Mouse (Mus musculus): ENCODE measurements around the gene Cbfa2t2. TPM values are rescaled to one million over a fixed set of nuclear protein-coding genes. Genes with fewer than 3 reads are reported as not detected.

The Cbfa2t2 gene
- polyA plus RNA-seq, 1 experiment from 2014 or later = 48.8 TPM

GRCm38 (mm10) chr2:154558264-154559039, 122.2 kb downstream of the Cbfa2t2 start, which contains the start of gene Necab3:
Gene Necab3, minus strand, starts transcription at chr2:154558890.
- H3K9ac ChIP-seq (replicated peaks; ENCODE audit: low read depth, low read length) = peak within 1 kb of the TSS; percentile 61
- peak within 1 kb of the TSS; percentile 68 for H3K4me2 ChIP-seq (ENCODE audit: low read depth, low read length)
- H3K36me3 ChIP-seq (ENCODE audit: control insufficient read depth, insufficient read depth, low read length) = no peaks in the 10 kb centered on the region
- peak; percentile 83 for ATAC-seq (ENCODE audit: low read depth)
- no peak within 1 kb of the TSS for H3K27ac ChIP-seq (ENCODE audit: low read depth, low read length)
- no peaks in the 10 kb centered on the region for H3K9me3 ChIP-seq (ENCODE audit: control insufficient read depth, low read length)
- WGBS = 3% methylated on average over 27 of the region's 34 CpGs
- peaks cover 15% of the 10 kb centered on the region; the same call in 1 of the 2 replicates for H3K4me1 ChIP-seq (ENCODE audit: control insufficient read depth, insufficient read depth, low read length)
- peak within 1 kb of the TSS; percentile 33 for H3K4me3 ChIP-seq (ENCODE audit: low read depth, low read length)
- H3K27me3 ChIP-seq (ENCODE audit: control insufficient read depth, insufficient read depth, low read length) = no peaks in the 10 kb centered on the region

- Histone ChIP-seq H3K27me3 (ENCODE audit: control insufficient read depth, insufficient read depth, low read length) (no peaks in the 10 kb centered on the region), H3K4me2 (ENCODE audit: low read depth, low read length) (no peak overlapping the region), H3K4me1 (ENCODE audit: control insufficient read depth, insufficient read depth, low read length) (peaks cover 13% of the 10 kb centered on the region; the same call in 1 of the 2 replicates), H3K27ac (ENCODE audit: low read depth, low read length) (no peak overlapping the region), H3K9me3 (ENCODE audit: control insufficient read depth, low read length) (no peaks in the 10 kb centered on the region), H3K4me3 (ENCODE audit: low read depth, low read length) (no peak overlapping the region), H3K9ac (replicated peaks; ENCODE audit: low read depth, low read length) (no peak overlapping the region), H3K36me3 (ENCODE audit: control insufficient read depth, insufficient read depth, low read length) (no peaks in the 10 kb centered on the region)
- ATAC-seq (ENCODE audit: low read depth) = no peak
- 92% methylated on average over 21 of the region's 22 CpGs for WGBS
Measured at GRCm38 (mm10) chr2:154563612-154564170, 127.4 kb downstream of the Cbfa2t2 start.

GRCm38 (mm10) chr2:154565562-154565961, 129.3 kb downstream of the Cbfa2t2 start:
- ATAC-seq (ENCODE audit: low read depth) = no peak
- H3K9me3 ChIP-seq (ENCODE audit: control insufficient read depth, low read length) = no peaks in the 10 kb centered on the region
- no peaks in the 10 kb centered on the region for H3K36me3 ChIP-seq (ENCODE audit: control insufficient read depth, insufficient read depth, low read length)
- H3K27me3 ChIP-seq (ENCODE audit: control insufficient read depth, insufficient read depth, low read length) = no peaks in the 10 kb centered on the region
- WGBS = 71% methylated on average over 3 of the region's 3 CpGs
- H3K4me2 ChIP-seq (ENCODE audit: low read depth, low read length) = no peak overlapping the region
- H3K4me3 ChIP-seq (ENCODE audit: low read depth, low read length) = no peak overlapping the region
- H3K27ac ChIP-seq (ENCODE audit: low read depth, low read length) = no peak overlapping the region
- 0 out of 2 replicates have a peak overlapping the region, but pooled peaks have one; percentile 2 for H3K9ac ChIP-seq (replicated peaks; ENCODE audit: low read depth, low read length)
- peaks cover 14% of the 10 kb centered on the region; the same call in 1 of the 2 replicates for H3K4me1 ChIP-seq (ENCODE audit: control insufficient read depth, insufficient read depth, low read length)

- no peak overlapping the region for H3K27ac ChIP-seq (ENCODE audit: low read depth, low read length)
- H3K9me3 ChIP-seq (ENCODE audit: control insufficient read depth, low read length) = no peaks in the 10 kb centered on the region
- peaks cover 14% of the 10 kb centered on the region; the same call in 1 of the 2 replicates for H3K4me1 ChIP-seq (ENCODE audit: control insufficient read depth, insufficient read depth, low read length)
- no peak overlapping the region for H3K9ac ChIP-seq (replicated peaks; ENCODE audit: low read depth, low read length)
- no peak overlapping the region for H3K4me3 ChIP-seq (ENCODE audit: low read depth, low read length)
- no peak overlapping the region for H3K4me2 ChIP-seq (ENCODE audit: low read depth, low read length)
- no peak for ATAC-seq (ENCODE audit: low read depth)
- WGBS = 37% methylated on average over 8 of the region's 8 CpGs
- H3K27me3 ChIP-seq (ENCODE audit: control insufficient read depth, insufficient read depth, low read length) = no peaks in the 10 kb centered on the region
- H3K36me3 ChIP-seq (ENCODE audit: control insufficient read depth, insufficient read depth, low read length) = no peaks in the 10 kb centered on the region
Measured at GRCm38 (mm10) chr2:154566641-154567040, 130.4 kb downstream of the Cbfa2t2 start.

GRCm38 (mm10) chr2:154567766-154568165, 131.5 kb downstream of the Cbfa2t2 start:
- ATAC-seq (ENCODE audit: low read depth) = no peak
- no peaks in the 10 kb centered on the region for H3K36me3 ChIP-seq (ENCODE audit: control insufficient read depth, insufficient read depth, low read length)
- H3K4me1 ChIP-seq (ENCODE audit: control insufficient read depth, insufficient read depth, low read length) = peaks cover 14% of the 10 kb centered on the region; the same call in 1 of the 2 replicates
- H3K27ac ChIP-seq (ENCODE audit: low read depth, low read length) = 0 out of 2 replicates have a peak overlapping the region, but pooled peaks have one; percentile 44
- peak overlapping the region; percentile 95; the same call in 1 of the 2 replicates for H3K4me2 ChIP-seq (ENCODE audit: low read depth, low read length)
- H3K4me3 ChIP-seq (ENCODE audit: low read depth, low read length) = no peak overlapping the region
- H3K27me3 ChIP-seq (ENCODE audit: control insufficient read depth, insufficient read depth, low read length) = no peaks in the 10 kb centered on the region
- WGBS = 79% methylated on average over 2 of the region's 2 CpGs
- H3K9me3 ChIP-seq (ENCODE audit: control insufficient read depth, low read length) = no peaks in the 10 kb centered on the region
- H3K9ac ChIP-seq (replicated peaks; ENCODE audit: low read depth, low read length) = no peak overlapping the region

GRCm38 (mm10) chr2:154568329-154569070, 132.2 kb downstream of the Cbfa2t2 start:
- H3K9me3 ChIP-seq (ENCODE audit: control insufficient read depth, low read length) = no peaks in the 10 kb centered on the region
- peak overlapping the region; percentile 60; the same call in 1 of the 2 replicates for H3K27ac ChIP-seq (ENCODE audit: low read depth, low read length)
- H3K9ac ChIP-seq (replicated peaks; ENCODE audit: low read depth, low read length) = no peak overlapping the region
- no peaks in the 10 kb centered on the region for H3K36me3 ChIP-seq (ENCODE audit: control insufficient read depth, insufficient read depth, low read length)
- H3K4me1 ChIP-seq (ENCODE audit: control insufficient read depth, insufficient read depth, low read length) = peaks cover 14% of the 10 kb centered on the region; the same call in 1 of the 2 replicates
- H3K27me3 ChIP-seq (ENCODE audit: control insufficient read depth, insufficient read depth, low read length) = no peaks in the 10 kb centered on the region
- 12% methylated on average over 10 of the region's 10 CpGs for WGBS
- H3K4me3 ChIP-seq (ENCODE audit: low read depth, low read length) = peak overlapping the region; percentile 56
- H3K4me2 ChIP-seq (ENCODE audit: low read depth, low read length) = peak overlapping the region; percentile 95
- no peak for ATAC-seq (ENCODE audit: low read depth)

- peak overlapping the region; percentile 95 for H3K4me2 ChIP-seq (ENCODE audit: low read depth, low read length)
- under 1% methylated on average over 49 of the region's 70 CpGs for WGBS
- no peaks in the 10 kb centered on the region for H3K9me3 ChIP-seq (ENCODE audit: control insufficient read depth, low read length)
- H3K27me3 ChIP-seq (ENCODE audit: control insufficient read depth, insufficient read depth, low read length) = no peaks in the 10 kb centered on the region
- peaks cover 16% of the 10 kb centered on the region; the same call in 1 of the 2 replicates for H3K4me1 ChIP-seq (ENCODE audit: control insufficient read depth, insufficient read depth, low read length)
- ATAC-seq (ENCODE audit: low read depth) = peak; percentile 57
- peak overlapping the region; percentile 56 for H3K4me3 ChIP-seq (ENCODE audit: low read depth, low read length)
- peak overlapping the region; percentile 40 for H3K27ac ChIP-seq (ENCODE audit: low read depth, low read length)
- H3K9ac ChIP-seq (replicated peaks; ENCODE audit: low read depth, low read length) = peak overlapping the region; percentile 54
- H3K36me3 ChIP-seq (ENCODE audit: control insufficient read depth, insufficient read depth, low read length) = no peaks in the 10 kb centered on the region
Measured at GRCm38 (mm10) chr2:154569071-154569748, 132.9 kb downstream of the Cbfa2t2 start.

GRCm38 (mm10) chr2:154569836-154570286, 133.6 kb downstream of the Cbfa2t2 start, which contains the start of gene E2f1:
Gene E2f1, minus strand, starts transcription at chr2:154569892.
- ATAC-seq (ENCODE audit: low read depth) = peak; percentile 99
- under 1% methylated on average over 36 of the region's 44 CpGs for WGBS
- no peaks in the 10 kb centered on the region for H3K27me3 ChIP-seq (ENCODE audit: control insufficient read depth, insufficient read depth, low read length)
- peak within 1 kb of the TSS; percentile 54 for H3K9ac ChIP-seq (replicated peaks; ENCODE audit: low read depth, low read length)
- H3K4me2 ChIP-seq (ENCODE audit: low read depth, low read length) = peak within 1 kb of the TSS; percentile 95
- H3K4me1 ChIP-seq (ENCODE audit: control insufficient read depth, insufficient read depth, low read length) = peaks cover 16% of the 10 kb centered on the region; the same call in 1 of the 2 replicates
- H3K9me3 ChIP-seq (ENCODE audit: control insufficient read depth, low read length) = no peaks in the 10 kb centered on the region
- no peaks in the 10 kb centered on the region for H3K36me3 ChIP-seq (ENCODE audit: control insufficient read depth, insufficient read depth, low read length)
- peak within 1 kb of the TSS; percentile 56 for H3K4me3 ChIP-seq (ENCODE audit: low read depth, low read length)
- H3K27ac ChIP-seq (ENCODE audit: low read depth, low read length) = peak within 1 kb of the TSS; percentile 60

Data from neural tube, embryonic 14.5 days (tissue).